Mouse (Mus musculus) bone marrow macrophage, adult 2 months (primary cell): ENCODE results near the gene Mrgprb4.

ENCODE experiments used
- CTCF ChIP-seq: IDR thresholded peaks from 2 replicates; pipeline ENCODE4 v1.5.1; 2012; ENCODE audit warnings: low read depth, mild to moderate bottlenecking, low read length, moderate library complexity
- POLR2A ChIP-seq: IDR thresholded peaks from 2 replicates; pipeline ENCODE4 v1.6.1; 2012; ENCODE audit warnings: mild to moderate bottlenecking, low read depth, low read length, borderline replicate concordance

GRCm38 (mm10) chr7:48199188-48199587, at the start of gene Mrgprb4:
- TF ChIP-seq POLR2A (no peak), CTCF (no peak)
